8 mouse cellular contexts compared by ENCODE assay signal in genomic region chr4:150237636-150238361, GRCm38 (mm10). TPM values are rescaled to one million over a fixed set of nuclear protein-coding genes. Genes with fewer than 3 reads are reported as not detected.
A peak's percentile ranks its signal among the peaks of the same experiment; 100 is the strongest.
DNase-seq lines count a peak whose midpoint lies in the region; ATAC-seq lines count a peak whose summit lies in the region.

No protein-coding gene starts in this region.

- no peaks in the 10 kb centered on the region for H3K9me3 ChIP-seq in heart, embryonic 12.5 days (replicated peaks)
- no peaks in the 10 kb centered on the region for H3K9me3 ChIP-seq in midbrain, embryonic 13.5 days

- peak overlapping the region; percentile 99 for H3K9ac ChIP-seq in heart, embryonic 12.5 days
- H3K9ac ChIP-seq in midbrain, embryonic 13.5 days (replicated peaks), result peak overlapping the region; percentile 90

- DNase-seq in embryo, embryonic 10 days (ENCODE audit: low spot score), result peak; percentile 57
- DNase-seq in embryo, embryonic 9.5 days (ENCODE audit: extremely low spot score), result no peak
- DNase-seq in adrenal gland, postnatal 36 days, result peak; percentile 52 to 61
- DNase-seq in kidney, postnatal 36 days, result peak; percentile 45 to 58
- no peak for DNase-seq in left cerebral cortex, postnatal 25 days (ENCODE audit: low spot score in 2 of 2)
- no peak for DNase-seq in left cerebral cortex, postnatal 36 days (ENCODE audit: low spot score in 2 of 2)

- H3K4me1 ChIP-seq in heart, embryonic 12.5 days (replicated peaks), result peaks cover 47% of the 10 kb centered on the region
- H3K4me1 ChIP-seq in midbrain, embryonic 13.5 days (replicated peaks), result peaks cover 50% of the 10 kb centered on the region

- peak overlapping the region; percentile 96 for H3K4me3 ChIP-seq in heart, embryonic 12.5 days
- peak overlapping the region; percentile 85 for H3K4me3 ChIP-seq in midbrain, embryonic 13.5 days (replicated peaks)

- peaks cover 37% of the 10 kb centered on the region for H3K36me3 ChIP-seq in heart, embryonic 12.5 days
- H3K36me3 ChIP-seq in midbrain, embryonic 13.5 days, result peaks cover 24% of the 10 kb centered on the region

- 0 out of 2 replicates have a peak, but pooled peaks have one; percentile 24 for ATAC-seq in heart, embryonic 12.5 days (ENCODE audit: insufficient number of reproducible peaks, low FRiP score)
- no peak for ATAC-seq in midbrain, embryonic 13.5 days

- WGBS in heart, embryonic 12.5 days, result under 1% methylated on average over 21 of the region's 21 CpGs
- WGBS in midbrain, embryonic 13.5 days, result under 1% methylated on average over 21 of the region's 21 CpGs

- no peaks in the 10 kb centered on the region for H3K27me3 ChIP-seq in heart, embryonic 12.5 days (replicated peaks)
- no peaks in the 10 kb centered on the region for H3K27me3 ChIP-seq in midbrain, embryonic 13.5 days

- intact Hi-C loops in left cerebral cortex, postnatal 25 days (cut with DNase I), result no loop called here
- intact Hi-C loops in left cerebral cortex, postnatal 36 days (cut with DNase I), result no loop called here

- H3K27ac ChIP-seq in heart, embryonic 12.5 days (ENCODE audit: poor library complexity, severe bottlenecking), result peak overlapping the region; percentile 97
- H3K27ac ChIP-seq in midbrain, embryonic 13.5 days, result peak overlapping the region; percentile 100

- peak overlapping the region; percentile 87 for H3K4me2 ChIP-seq in heart, embryonic 12.5 days
- H3K4me2 ChIP-seq in midbrain, embryonic 13.5 days (replicated peaks), result peak overlapping the region; percentile 93

RNA-seq across cellular contexts. Expression of gene Eno1, which starts 1.3 kb away (rescaled TPM):
- 100 to 1,000 TPM; 468 to 482 TPM for total RNA-seq in adrenal gland, postnatal 36 days (2021)
- 2,142 and 2,173 TPM in 2 replicates for polyA plus RNA-seq in heart, embryonic 12.5 days (2016; fragmentation: Nextera tagmentation; extraction: Ambion mirVana)
- polyA plus RNA-seq in midbrain, embryonic 13.5 days (2015; fragmentation: Nextera tagmentation; extraction: Ambion mirVana), result 945 and 955 TPM in 2 replicates
- total RNA-seq in left cerebral cortex, postnatal 25 days (2021), result 100 to 1,000 TPM; 424 to 432 TPM
- total RNA-seq in left cerebral cortex, postnatal 36 days (2021), result 100 to 1,000 TPM; 416 to 459 TPM

RNA-seq across cellular contexts. Expression of gene Car6, which starts 36.7 kb away (rescaled TPM):
- 1 to 10 TPM in 1 of 2 experiments, under 1 TPM in 1; 0.79 to 1.6 TPM for total RNA-seq in adrenal gland, postnatal 36 days (2021)
- not detected in 2 replicates for polyA plus RNA-seq in heart, embryonic 12.5 days (2016; fragmentation: Nextera tagmentation; extraction: Ambion mirVana)
- polyA plus RNA-seq in midbrain, embryonic 13.5 days (2015; fragmentation: Nextera tagmentation; extraction: Ambion mirVana), result not detected in 2 replicates
- total RNA-seq in left cerebral cortex, postnatal 25 days (2021), result not detected
- not detected for total RNA-seq in left cerebral cortex, postnatal 36 days (2021)

RNA-seq across cellular contexts. Expression of gene Rere, which starts 43.6 kb away (rescaled TPM):
- total RNA-seq in adrenal gland, postnatal 36 days (2021), result 100 to 1,000 TPM; 114 to 116 TPM
- polyA plus RNA-seq in heart, embryonic 12.5 days (2016; fragmentation: Nextera tagmentation; extraction: Ambion mirVana), result 29.5 and 37.9 TPM in 2 replicates
- 42.4 and 43.6 TPM in 2 replicates for polyA plus RNA-seq in midbrain, embryonic 13.5 days (2015; fragmentation: Nextera tagmentation; extraction: Ambion mirVana)
- total RNA-seq in left cerebral cortex, postnatal 25 days (2021), result 100 to 1,000 TPM in 1 of 2 experiments, 10 to 100 TPM in 1; 84.7 to 103 TPM
- total RNA-seq in left cerebral cortex, postnatal 36 days (2021), result 100 to 1,000 TPM in 1 of 2 experiments, 10 to 100 TPM in 1; 86.7 to 131 TPM

Comparison
In these comparisons a context has a peak if more than half of its experiments do, and no peak if none do; other contexts are left out.
1. DNase-seq: peak in embryo, embryonic 10 days (single experiment), adrenal gland, postnatal 36 days (2 of 2) and kidney, postnatal 36 days (2 of 2); none in embryo, embryonic 9.5 days (single experiment), left cerebral cortex, postnatal 25 days (0 of 2) and left cerebral cortex, postnatal 36 days (0 of 2).